Mouse (Mus musculus): ENCODE data around the gene Gsk3a. TPM values are rescaled to one million over a fixed set of nuclear protein-coding genes. Genes with fewer than 3 reads are reported as not detected.
A peak's percentile ranks its signal among the peaks of the same experiment; 100 is the strongest.
"Not testable (repeated sequence)": the region's sequence is repeated elsewhere in the genome, so short reads cannot be mapped to it uniquely, and the experiment has no call there.

Gene Gsk3a
- polyA plus RNA-seq, 1 experiment from 2014 or later, result 15.9 TPM

DNA sequence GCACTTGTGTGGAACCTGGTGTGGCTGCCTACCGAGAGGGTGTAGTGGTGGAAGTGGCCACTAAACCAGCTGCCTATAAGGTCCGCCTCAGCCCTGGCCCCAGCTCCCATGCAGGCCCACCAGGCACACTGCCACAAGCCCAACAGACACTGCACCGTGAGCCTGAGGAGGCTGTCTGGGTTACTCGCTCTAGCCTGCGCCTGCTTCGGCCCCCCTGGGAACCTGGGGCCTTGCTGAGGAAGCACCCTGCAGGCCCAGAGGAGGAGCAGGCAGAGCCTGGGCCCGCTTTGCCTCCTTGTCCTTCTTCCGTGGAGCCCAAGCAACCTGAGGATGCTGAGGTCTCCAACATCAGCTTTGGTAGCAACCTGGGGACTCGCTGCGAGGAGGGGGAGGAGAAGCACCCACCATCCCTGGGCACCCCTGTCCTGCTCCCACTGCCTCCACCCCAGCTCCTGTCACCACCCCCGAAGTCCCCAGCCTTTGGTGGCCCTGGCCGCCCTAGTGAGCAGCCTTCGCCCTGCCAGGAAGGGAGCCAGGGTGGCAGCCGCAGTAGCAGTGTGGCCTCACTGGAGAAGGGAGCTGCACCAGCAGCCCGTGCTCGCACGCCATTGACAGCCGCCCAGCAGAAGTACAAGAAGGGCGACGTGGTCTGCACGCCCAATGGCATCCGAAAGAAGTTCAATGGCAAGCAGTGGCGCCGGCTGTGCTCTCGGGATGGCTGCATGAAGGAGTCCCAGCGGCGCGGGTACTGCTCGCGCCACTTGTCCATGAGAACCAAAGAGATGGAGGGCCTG lies 34.2 kb upstream of the Gsk3a start:
- no peak overlapping the region for H3K4me2 ChIP-seq (replicated peaks)
- no peak for ATAC-seq (ENCODE audit: insufficient number of reproducible peaks, insufficient read depth, low FRiP score, low TSS enrichment)
- H3K9ac ChIP-seq, result no peak overlapping the region
- peaks cover 29% of the 10 kb centered on the region for H3K4me1 ChIP-seq
- H3K27me3 ChIP-seq, result no peaks in the 10 kb centered on the region
- H3K36me3 ChIP-seq, result peaks cover 37% of the 10 kb centered on the region
- no peak overlapping the region for H3K27ac ChIP-seq
- no peaks in the 10 kb centered on the region for H3K9me3 ChIP-seq
- WGBS, result 85% methylated on average over 30 of the region's 30 CpGs
- no peak overlapping the region for H3K4me3 ChIP-seq

- H3K36me3 ChIP-seq, result peaks cover 37% of the 10 kb centered on the region
- no peak overlapping the region for H3K4me3 ChIP-seq
- H3K4me1 ChIP-seq, result peaks cover 27% of the 10 kb centered on the region
- no peaks in the 10 kb centered on the region for H3K9me3 ChIP-seq
- no peak overlapping the region for H3K4me2 ChIP-seq (replicated peaks)
- H3K9ac ChIP-seq, result no peak overlapping the region
- no peak overlapping the region for H3K27ac ChIP-seq
- no peaks in the 10 kb centered on the region for H3K27me3 ChIP-seq
- WGBS, result 90% methylated on average over 35 of the region's 35 CpGs
- no peak for ATAC-seq (ENCODE audit: insufficient number of reproducible peaks, insufficient read depth, low FRiP score, low TSS enrichment)
Measured at GRCm38 (mm10) chr7:25270652-25271633, 33.3 kb upstream of the Gsk3a start.

DNA sequence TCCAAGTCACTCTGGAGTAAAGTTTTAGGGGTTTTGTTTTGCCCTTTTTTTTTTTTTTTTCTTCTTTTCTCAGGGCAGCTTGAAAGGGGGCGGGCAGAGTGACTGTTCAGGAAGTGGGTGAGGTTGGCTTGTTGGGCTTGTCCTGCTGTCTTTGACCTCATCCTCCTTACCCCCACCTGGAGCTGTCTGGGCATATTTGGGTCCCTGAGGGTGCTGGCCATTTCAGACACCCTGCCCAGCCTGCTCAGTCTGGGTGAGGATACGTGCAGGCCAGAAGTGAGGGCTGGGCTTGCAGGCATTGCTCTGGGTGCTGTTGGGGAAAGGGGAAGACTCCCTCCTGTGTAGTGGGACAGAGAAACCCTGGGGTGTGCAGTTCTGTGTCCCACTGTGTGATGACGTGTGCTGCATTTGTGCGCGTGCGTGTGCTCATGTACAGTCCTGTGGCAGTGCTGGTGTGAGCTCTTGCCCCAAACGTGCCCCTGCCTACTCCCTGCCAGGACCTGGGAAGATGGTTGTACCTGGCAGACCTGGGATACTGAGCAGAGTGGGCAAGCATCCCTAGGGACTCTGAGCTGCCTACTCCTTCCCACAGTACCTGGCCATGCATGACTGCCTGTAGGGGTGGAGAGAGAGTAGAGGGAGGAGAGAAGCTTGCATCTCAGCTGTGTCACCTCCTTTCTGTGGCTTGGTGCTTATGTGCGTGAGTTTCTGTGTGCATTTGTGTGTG lies 32.1 kb upstream of the Gsk3a start:
- Histone ChIP-seq H3K4me1 (peaks cover 20% of the 10 kb centered on the region), H3K27ac (0 out of 2 replicates have a peak overlapping the region, but pooled peaks have one; percentile 12), H3K9me3 (no peaks in the 10 kb centered on the region), H3K36me3 (peaks cover 36% of the 10 kb centered on the region), H3K4me3 (peak overlapping the region; percentile 87), H3K27me3 (no peaks in the 10 kb centered on the region), H3K9ac (peak overlapping the region; percentile 33; the same call in 1 of the 2 replicates), H3K4me2 (replicated peaks) (peak overlapping the region; percentile 84)
- WGBS, result 84% methylated on average over 8 of the region's 8 CpGs
- ATAC-seq (ENCODE audit: insufficient number of reproducible peaks, insufficient read depth, low FRiP score, low TSS enrichment), result no peak

DNA sequence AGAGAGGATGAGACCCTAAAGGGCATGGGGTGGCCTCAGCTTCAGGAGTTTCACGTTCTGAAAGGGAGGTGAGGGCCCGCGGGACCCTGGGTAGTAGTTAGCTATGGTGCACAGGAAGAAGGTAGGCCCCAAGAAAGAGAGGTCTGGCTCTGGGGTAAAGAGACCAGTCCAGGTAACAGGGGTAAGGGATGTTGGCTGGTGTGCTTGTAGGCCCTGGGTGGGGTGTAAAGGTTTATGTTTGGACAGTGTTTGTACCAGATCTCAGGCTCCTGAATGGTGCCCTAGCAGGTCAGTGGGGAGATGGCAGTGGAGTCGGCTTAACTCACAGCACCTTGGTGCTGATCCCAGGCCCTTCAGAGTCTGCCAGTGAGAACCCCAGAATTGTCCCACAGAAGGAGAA lies 31.4 kb upstream of the Gsk3a start:
- H3K4me3 ChIP-seq, result peak overlapping the region; percentile 87
- no peaks in the 10 kb centered on the region for H3K9me3 ChIP-seq
- H3K27ac ChIP-seq, result no peak overlapping the region
- no peaks in the 10 kb centered on the region for H3K27me3 ChIP-seq
- peaks cover 23% of the 10 kb centered on the region for H3K4me1 ChIP-seq
- 59% methylated on average over 4 of the region's 4 CpGs for WGBS
- peak overlapping the region; percentile 81 for H3K9ac ChIP-seq
- ATAC-seq (ENCODE audit: insufficient number of reproducible peaks, insufficient read depth, low FRiP score, low TSS enrichment), result no peak
- H3K36me3 ChIP-seq, result peaks cover 32% of the 10 kb centered on the region
- peak overlapping the region; percentile 84 for H3K4me2 ChIP-seq (replicated peaks)

DNA sequence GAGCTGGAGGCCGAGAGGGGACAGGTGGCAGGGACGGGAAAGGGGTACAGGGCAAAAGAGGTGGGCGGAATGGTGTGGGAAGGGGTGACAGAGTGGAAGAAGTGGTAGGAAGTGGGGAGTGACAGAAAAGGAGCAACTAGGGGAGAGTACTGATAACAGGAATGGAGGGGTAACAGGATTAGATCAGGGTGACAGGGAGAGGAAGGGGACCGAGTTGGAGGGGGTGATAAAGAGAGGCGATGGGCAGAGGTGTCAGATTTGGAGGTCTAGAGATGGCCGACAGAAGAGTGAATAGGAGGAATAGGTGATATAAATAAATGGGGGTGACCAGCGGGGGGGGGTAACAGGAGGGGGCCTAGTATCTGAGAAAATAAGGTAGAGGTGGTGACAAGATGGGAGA lies 30.9 kb upstream of the Gsk3a start:
- Histone ChIP-seq H3K27me3 (no peaks in the 10 kb centered on the region), H3K4me2 (replicated peaks) (peak overlapping the region; percentile 84), H3K9me3 (no peaks in the 10 kb centered on the region), H3K27ac (peak overlapping the region; percentile 75; the same call in 1 of the 2 replicates), H3K4me3 (peak overlapping the region; percentile 87), H3K4me1 (peaks cover 25% of the 10 kb centered on the region), H3K9ac (peak overlapping the region; percentile 81), H3K36me3 (peaks cover 28% of the 10 kb centered on the region)
- 5% methylated on average over 7 of the region's 7 CpGs for WGBS
- ATAC-seq (ENCODE audit: insufficient number of reproducible peaks, insufficient read depth, low FRiP score, low TSS enrichment), result no peak

GRCm38 (mm10) chr7:25267751-25268463 lies 30.3 kb upstream of the Gsk3a start:
- Histone ChIP-seq H3K27ac (peak overlapping the region; percentile 85), H3K4me1 (peaks cover 25% of the 10 kb centered on the region), H3K9me3 (no peaks in the 10 kb centered on the region), H3K4me3 (peak overlapping the region; percentile 87), H3K9ac (peak overlapping the region; percentile 81), H3K27me3 (no peaks in the 10 kb centered on the region), H3K36me3 (peaks cover 21% of the 10 kb centered on the region), H3K4me2 (replicated peaks) (peak overlapping the region; percentile 84)
- WGBS, result under 1% methylated on average over 33 of the region's 33 CpGs
- peak; percentile 96 for ATAC-seq (ENCODE audit: insufficient number of reproducible peaks, insufficient read depth, low FRiP score, low TSS enrichment)

DNA sequence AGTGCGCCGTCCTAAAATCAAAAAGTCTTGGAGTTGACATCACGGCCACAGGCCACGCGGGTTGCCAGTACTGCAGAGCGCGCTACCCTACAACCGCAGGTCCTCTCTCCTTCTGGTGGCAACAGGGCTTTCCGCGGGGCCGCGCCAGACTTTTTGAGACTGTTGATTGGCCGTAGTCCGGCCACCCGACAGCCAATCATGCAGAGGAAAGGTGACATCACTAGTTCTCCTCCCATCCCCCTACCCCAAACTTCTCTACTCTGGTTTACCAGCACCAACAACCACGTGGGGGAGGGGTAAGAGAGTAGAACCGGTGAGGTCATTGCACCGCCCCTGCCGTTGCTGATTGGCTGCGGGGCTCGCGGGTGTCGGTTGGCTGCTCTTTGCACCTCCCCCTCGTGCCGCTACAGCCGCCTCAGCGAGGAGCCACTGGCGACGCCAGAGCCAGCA lies 29.7 kb upstream of the Gsk3a start, which contains the start of gene Cic:
Cic (plus strand) TSS at position 404 of the 450 bp plus-strand sequence.
- H3K4me3 ChIP-seq, result peak within 1 kb of the TSS; percentile 87
- peaks cover 15% of the 10 kb centered on the region for H3K36me3 ChIP-seq
- H3K4me2 ChIP-seq (replicated peaks), result peak within 1 kb of the TSS; percentile 84
- H3K4me1 ChIP-seq, result peaks cover 25% of the 10 kb centered on the region
- peak; percentile 74 for ATAC-seq (ENCODE audit: insufficient number of reproducible peaks, insufficient read depth, low FRiP score, low TSS enrichment)
- under 1% methylated on average over 29 of the region's 29 CpGs for WGBS
- H3K9ac ChIP-seq, result peak within 1 kb of the TSS; percentile 81
- H3K27ac ChIP-seq, result peak within 1 kb of the TSS; percentile 85
- no peaks in the 10 kb centered on the region for H3K9me3 ChIP-seq
- H3K27me3 ChIP-seq, result no peaks in the 10 kb centered on the region

DNA sequence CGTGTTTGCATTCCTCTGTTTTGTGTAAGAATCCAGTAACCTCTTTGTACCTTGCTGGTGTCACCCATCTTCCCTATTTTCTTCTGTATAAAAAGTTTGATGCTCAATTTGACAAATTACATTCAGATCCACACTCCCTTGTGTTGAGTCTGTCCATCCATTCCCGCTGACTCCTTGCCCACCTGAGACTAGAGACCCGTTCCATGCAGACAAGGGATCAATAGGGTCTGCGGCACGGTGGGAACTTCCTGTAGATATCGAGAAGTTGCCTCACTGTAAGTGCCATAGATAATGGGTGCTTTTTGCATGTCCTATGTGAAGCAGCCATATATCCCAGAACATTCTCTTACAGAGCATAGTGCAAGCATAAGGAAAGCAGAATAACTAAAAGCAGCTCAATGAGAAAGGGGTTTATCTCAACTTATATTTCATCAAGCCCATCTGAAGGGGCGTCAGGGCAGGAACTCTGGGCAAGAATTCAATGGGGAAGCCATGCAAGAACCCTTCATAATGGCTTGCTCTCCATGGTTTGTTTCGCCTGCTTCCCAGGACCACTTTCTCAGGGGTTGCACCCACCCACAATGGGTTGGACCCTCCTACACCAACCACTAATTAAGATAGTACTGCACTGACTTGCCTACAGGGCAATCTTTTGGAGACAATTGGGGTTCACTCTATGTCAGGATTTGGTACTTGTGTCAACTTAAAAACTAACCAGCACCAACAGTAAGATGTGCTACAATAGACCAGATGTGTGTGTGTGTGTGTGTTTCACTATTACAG lies 28.7 kb upstream of the Gsk3a start:
- H3K9ac ChIP-seq, result no peak overlapping the region
- no peak overlapping the region for H3K27ac ChIP-seq
- H3K4me3 ChIP-seq, result no peak overlapping the region
- WGBS, result 86% methylated on average over 8 of the region's 8 CpGs
- H3K4me2 ChIP-seq (replicated peaks), result peak overlapping the region; percentile 48
- ATAC-seq (ENCODE audit: insufficient number of reproducible peaks, insufficient read depth, low FRiP score, low TSS enrichment), result no peak
- H3K36me3 ChIP-seq, result peaks cover 5% of the 10 kb centered on the region
- no peaks in the 10 kb centered on the region for H3K9me3 ChIP-seq
- H3K27me3 ChIP-seq, result no peaks in the 10 kb centered on the region
- peaks cover 25% of the 10 kb centered on the region for H3K4me1 ChIP-seq

GRCm38 (mm10) chr7:25265743-25266142 lies 28.1 kb upstream of the Gsk3a start:
- not testable (repeated sequence) for H3K9me3 ChIP-seq; H3K4me2 ChIP-seq (replicated peaks); H3K9ac ChIP-seq; H3K27ac ChIP-seq; H3K4me3 ChIP-seq; ATAC-seq (ENCODE audit: insufficient number of reproducible peaks, insufficient read depth, low FRiP score, low TSS enrichment); H3K27me3 ChIP-seq; H3K36me3 ChIP-seq
- peaks cover 25% of the 10 kb centered on the region for H3K4me1 ChIP-seq
- 86% methylated on average over 5 of the region's 5 CpGs for WGBS
